Mouse (Mus musculus): ENCODE measurements around the gene Zranb3. TPM values are rescaled to one million over a fixed set of nuclear protein-coding genes. Genes with fewer than 3 reads are reported as not detected.
"Not testable (repeated sequence)": the region's sequence is repeated elsewhere in the genome, so short reads cannot be mapped to it uniquely, and the experiment has no call there.

Zranb3 gene
- 1 to 10 TPM; 6.9 to 7.6 TPM for total RNA-seq (2021)

DNA sequence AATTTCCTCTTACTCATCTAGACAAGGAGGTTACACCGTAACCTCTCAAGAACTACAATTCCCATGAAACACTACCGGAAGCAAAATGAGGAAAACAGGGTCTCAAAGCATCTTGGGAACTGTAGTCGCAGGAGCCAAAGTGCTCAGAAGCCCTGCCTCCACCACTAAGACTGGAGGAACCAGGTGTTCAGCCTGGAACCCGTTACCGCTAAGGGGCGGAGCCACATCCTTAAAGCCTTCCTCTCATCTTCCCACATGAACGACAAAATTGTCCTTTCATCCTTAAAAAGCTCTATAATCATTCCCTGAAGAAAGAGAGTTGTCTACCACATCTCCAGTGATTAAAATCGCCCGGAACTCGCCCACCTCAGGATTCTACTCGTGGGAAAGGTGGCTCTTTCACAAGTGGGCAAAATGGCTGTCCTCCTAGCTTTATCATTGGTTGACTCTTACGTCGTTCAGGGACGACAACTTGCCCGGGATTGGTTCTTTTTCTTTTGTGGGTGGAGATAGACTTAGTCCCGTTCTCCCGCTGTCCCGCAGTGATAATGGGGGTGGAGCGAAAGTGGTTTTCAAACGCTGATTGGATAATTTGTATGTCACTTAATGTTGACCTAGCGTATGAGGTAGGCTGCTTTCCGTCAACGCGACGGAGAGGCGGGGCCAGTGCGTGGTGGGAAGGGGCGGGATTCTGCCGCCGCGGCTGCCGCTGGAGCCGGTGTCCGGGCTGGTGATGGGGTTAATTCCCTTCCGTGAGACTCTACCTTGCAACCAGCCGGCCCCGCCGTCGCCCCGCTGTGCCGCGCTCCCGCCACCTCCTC is at the start of gene Zranb3, which contains the start of gene R3hdm1:
TSS of gene Zranb3 (minus strand) at position 407 of the 821 bp plus-strand sequence.
TSS of gene R3hdm1 (plus strand) at position 661 of the 821 bp plus-strand sequence.
- DNase-seq (ENCODE audit: low spot score in 2 of 2) = peak; percentile 92 to 97
- intact Hi-C loops (cut with DNase I) = loop anchor here (10.0 kb wide), 1 partner anchor 328 kb away; the partner anchor contains the start of gene Ccnt2

GRCm38 (mm10) chr1:128141737-128142136 is 38.9 kb upstream of the Zranb3 start:
- intact Hi-C loops (cut with DNase I) = loop anchor here (5.0 kb wide), 2 partner anchors 199 to 314 kb away; no protein-coding TSS in a partner anchor
- no peak for DNase-seq (ENCODE audit: low spot score in 2 of 2)

- intact Hi-C loops (cut with DNase I) = loop anchor here (5.0 kb wide), 2 partner anchors 199 to 314 kb away; no protein-coding TSS in a partner anchor
- DNase-seq (ENCODE audit: low spot score in 2 of 2) = no peak
Measured at GRCm38 (mm10) chr1:128141039-128141438, 38.2 kb upstream of the Zranb3 start.

DNA sequence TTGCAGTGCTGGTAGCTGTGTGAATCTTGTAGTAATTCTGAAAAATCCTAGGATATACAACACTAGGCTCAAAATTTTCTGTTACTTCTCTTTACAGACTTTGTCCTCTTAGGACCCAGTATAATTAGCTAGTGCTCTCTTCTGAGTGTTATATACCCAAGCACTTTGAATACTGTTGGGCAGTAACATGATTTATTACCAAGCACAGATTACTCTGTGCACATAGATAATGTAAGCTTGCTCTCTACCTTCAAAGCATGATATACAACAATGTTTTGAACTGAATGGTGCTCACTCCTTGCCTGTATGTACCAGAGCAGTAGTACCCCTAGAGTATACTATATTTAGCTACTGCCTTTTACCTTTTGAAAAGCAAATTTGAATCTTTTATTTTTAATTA is 33.4 kb upstream of the Zranb3 start:
- intact Hi-C loops (cut with DNase I); DNase-seq (ENCODE audit: low spot score in 2 of 2): not testable (repeated sequence)

GRCm38 (mm10) chr1:128120913-128121627 is 18.2 kb upstream of the Zranb3 start:
- no peak for DNase-seq (ENCODE audit: low spot score in 2 of 2)
- intact Hi-C loops (cut with DNase I) = no loop called here

GRCm38 (mm10) chr1:128103520-128104088 is 757 bp upstream of the Zranb3 start:
- DNase-seq (ENCODE audit: low spot score in 2 of 2) = no peak
- intact Hi-C loops (cut with DNase I) = loop anchor here (10.0 kb wide), 1 partner anchor 329 kb away; the partner anchor contains the start of gene Ccnt2

DNA sequence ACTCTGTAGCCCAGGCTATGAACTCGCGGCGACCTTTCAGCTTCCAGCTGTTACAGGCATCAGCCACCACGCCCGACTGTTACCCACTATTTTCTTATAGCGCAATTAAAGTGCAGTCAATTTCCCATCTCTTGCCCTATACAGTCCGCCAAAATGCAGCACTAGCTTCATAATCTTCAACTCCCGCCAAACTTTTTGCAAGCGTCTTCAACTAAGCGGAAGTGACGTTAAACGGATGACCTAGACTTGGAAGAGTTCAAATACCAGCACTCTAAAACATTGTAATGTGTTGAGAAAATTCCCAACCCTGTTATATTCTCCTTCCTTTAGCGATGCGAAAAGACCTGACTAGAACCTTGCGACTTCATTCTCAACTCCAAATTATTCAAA is 601 bp downstream of the Zranb3 start:
- intact Hi-C loops (cut with DNase I) = loop anchor here (10.0 kb wide), 1 partner anchor 327 kb away; the partner anchor contains the start of gene Ccnt2
- peak; percentile 39 to 49 for DNase-seq (ENCODE audit: low spot score in 2 of 2)

DNA sequence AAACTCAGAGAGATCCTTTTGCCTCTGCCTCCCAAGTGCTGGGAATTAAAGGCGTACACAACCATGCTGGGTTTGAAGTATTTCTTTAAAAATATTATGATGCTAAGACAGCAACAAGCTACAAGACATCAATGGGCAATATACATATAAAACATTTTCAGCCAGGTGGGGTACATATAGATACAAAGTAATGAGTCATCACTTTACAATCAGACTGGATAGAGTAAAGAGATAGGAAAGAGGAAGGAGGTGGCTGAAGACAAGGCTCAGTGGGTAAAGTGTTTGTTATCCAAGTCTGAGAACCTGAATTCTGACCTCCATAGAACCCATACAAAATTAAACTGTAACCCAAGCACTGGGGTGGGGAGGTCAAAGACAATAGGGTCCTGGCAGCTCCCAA is 4.5 kb downstream of the Zranb3 start:
- DNase-seq (ENCODE audit: low spot score in 2 of 2) = no peak
- intact Hi-C loops (cut with DNase I) = no loop called here

DNA sequence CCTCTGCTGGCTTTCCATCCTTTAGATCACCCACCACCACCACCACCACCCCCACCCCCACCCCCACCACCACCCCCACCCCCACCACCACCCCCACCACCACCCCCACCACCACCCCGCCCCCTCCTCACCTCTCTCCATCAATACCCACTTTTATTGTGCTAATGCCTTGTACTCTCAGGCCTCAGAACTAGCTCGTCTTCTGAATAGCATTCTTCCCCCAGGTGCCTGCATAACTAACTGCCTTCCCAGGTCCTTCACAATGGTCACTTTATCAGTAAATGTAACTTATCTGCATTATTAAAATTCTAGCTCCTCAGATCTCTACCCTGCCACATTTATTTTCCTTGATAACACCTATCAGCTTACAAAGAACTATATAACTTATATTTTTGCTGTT is 8.2 kb downstream of the Zranb3 start:
- intact Hi-C loops (cut with DNase I) = no loop called here
- DNase-seq (ENCODE audit: low spot score in 2 of 2) = no peak

- no peak for DNase-seq (ENCODE audit: low spot score in 2 of 2)
- intact Hi-C loops (cut with DNase I) = loop anchor here (5.0 kb wide), 1 partner anchor 135 kb away; no protein-coding TSS in a partner anchor
Measured at GRCm38 (mm10) chr1:128082800-128083199, 20.0 kb downstream of the Zranb3 start.

- peak in 1 of 2 experiments; percentile 27 for DNase-seq (ENCODE audit: low spot score in 2 of 2)
- intact Hi-C loops (cut with DNase I) = loop anchor here (5.0 kb wide), 1 partner anchor 135 kb away; no protein-coding TSS in a partner anchor
Measured at GRCm38 (mm10) chr1:128081873-128082272, 21.0 kb downstream of the Zranb3 start.

DNA sequence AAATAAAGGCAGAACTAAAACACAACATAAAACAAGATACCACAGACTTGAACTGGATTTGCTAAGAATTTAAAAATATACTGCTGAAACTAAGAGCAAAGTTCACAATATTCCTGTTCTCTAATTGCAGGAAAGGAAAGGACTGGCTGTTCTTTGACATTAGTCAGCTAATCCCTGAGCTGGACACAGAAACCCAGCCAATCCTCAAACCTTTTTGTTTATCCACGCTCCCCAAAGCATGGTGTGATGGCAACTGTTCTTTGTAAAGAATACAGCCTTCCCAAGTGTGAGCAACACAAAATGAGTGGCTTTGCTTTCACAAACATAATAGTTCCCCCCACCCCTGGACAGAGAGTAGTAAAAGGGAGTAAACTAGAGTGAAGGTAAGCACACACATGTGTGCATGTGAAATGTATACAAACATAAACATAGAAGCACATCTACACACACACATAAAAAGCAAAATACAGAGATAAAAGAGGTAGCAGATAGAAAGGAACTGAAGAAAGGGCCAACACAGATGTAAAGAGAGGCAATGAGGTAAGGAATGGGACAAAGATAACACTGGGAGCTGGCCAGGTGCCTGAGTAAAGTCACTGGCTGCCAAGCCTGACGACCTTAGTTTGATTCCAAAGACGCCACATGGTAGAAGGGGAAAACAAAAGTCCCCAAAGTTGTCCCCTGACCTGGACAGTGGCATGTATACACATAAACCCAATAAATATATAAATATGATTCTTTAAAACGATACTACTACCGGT is 21.7 kb downstream of the Zranb3 start:
- intact Hi-C loops (cut with DNase I) = loop anchor here (5.0 kb wide), 1 partner anchor 134 kb away; no protein-coding TSS in a partner anchor
- DNase-seq (ENCODE audit: low spot score in 2 of 2) = no peak

GRCm38 (mm10) chr1:128078646-128079045 is 24.2 kb downstream of the Zranb3 start:
- DNase-seq (ENCODE audit: low spot score in 2 of 2) = no peak
- intact Hi-C loops (cut with DNase I) = no loop called here

DNA sequence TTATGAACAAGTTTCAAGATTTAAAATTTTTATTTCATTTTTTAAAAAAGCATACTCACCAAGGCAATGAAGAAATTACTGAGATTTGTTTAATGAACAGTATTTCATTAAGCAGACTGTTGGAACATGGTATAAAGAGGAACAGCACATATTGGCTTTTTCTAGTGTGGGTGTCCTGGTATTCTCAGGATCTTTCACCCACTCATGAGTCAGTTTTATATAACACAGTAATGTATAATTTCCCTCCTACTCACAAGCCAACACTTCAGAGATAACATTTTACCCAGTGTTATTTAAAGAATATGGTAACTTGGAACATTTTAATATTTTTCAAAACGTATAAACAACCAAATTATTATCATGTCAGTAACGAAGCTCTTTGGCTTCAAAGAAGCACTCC is 25.1 kb downstream of the Zranb3 start:
- no peak for DNase-seq (ENCODE audit: low spot score in 2 of 2)
- intact Hi-C loops (cut with DNase I) = loop anchor here (2.0 kb wide), 1 partner anchor 45 kb away; no protein-coding TSS in a partner anchor

- no peak for DNase-seq (ENCODE audit: low spot score in 2 of 2)
- intact Hi-C loops (cut with DNase I) = loop anchor here (2.0 kb wide), 1 partner anchor 44 kb away; no protein-coding TSS in a partner anchor
Measured at GRCm38 (mm10) chr1:128076791-128077479, 25.9 kb downstream of the Zranb3 start.

GRCm38 (mm10) chr1:128073051-128073450 is 29.8 kb downstream of the Zranb3 start:
- intact Hi-C loops (cut with DNase I) = no loop called here
- DNase-seq (ENCODE audit: low spot score in 2 of 2) = no peak

DNA sequence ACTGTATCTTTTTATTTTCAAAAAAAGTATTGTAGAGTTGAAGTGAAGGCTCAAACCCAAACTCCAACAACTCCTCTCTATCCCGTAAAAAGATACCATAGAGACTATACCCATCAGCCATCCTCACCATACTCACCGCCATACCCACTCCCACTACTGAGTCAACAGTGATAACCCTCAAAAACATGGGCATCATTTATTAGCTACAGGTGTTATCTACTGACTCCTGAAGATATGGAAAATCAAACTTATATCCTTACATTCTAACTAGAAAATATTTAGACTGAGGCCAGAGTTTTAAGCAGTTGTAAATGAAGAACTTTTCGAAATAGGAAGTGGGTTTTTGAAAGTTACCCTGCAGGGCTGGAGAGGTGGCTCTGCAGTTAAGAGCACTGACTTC is 32.8 kb downstream of the Zranb3 start:
- intact Hi-C loops (cut with DNase I) = no loop called here
- DNase-seq (ENCODE audit: low spot score in 2 of 2) = no peak

DNA sequence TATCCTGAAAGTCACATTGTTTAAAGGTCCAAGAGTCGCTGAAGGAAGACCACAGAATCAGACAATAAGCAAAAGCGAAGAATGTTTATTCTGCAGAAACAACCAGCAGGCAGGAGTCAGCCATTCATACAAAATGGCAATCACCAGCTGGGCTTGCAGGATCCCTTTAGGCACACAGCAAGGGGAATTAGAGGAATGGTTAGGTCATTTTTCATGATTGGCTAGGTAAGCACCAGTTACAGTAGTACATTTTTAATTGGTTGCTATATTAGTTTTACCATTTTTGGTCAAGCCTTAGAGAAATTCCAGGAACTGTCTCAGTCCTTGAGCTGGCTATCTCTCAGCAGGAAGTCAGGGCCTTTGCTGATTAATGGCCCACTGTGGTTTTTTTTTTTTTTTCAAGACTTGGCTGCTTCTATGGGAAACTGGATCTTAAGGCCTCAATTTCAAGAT is 33.9 kb downstream of the Zranb3 start:
- DNase-seq (ENCODE audit: low spot score in 2 of 2) = no peak

More for the DNA sequence above, 33.9 kb downstream of the Zranb3 start:
- intact Hi-C loops (cut with DNase I) = no loop called here

Data from left cerebral cortex, postnatal 36 days (tissue).